Mouse (Mus musculus) neural tube, embryonic 11.5 days (tissue): Measurements from ENCODE around the gene Slc2a10. TPM values are rescaled to one million over a fixed set of nuclear protein-coding genes. Genes with fewer than 3 reads are reported as not detected.
"Not testable (repeated sequence)": the region's sequence is repeated elsewhere in the genome, so short reads cannot be mapped to it uniquely, and the experiment has no call there.

Experiments used
- ATAC-seq: fragments of 200-750 bp; cut with Nextera tagmentation; 2 replicates; pipeline ENCODE4 v1.8.0; 2017; ENCODE audit warnings: moderate number of reproducible peaks, mild to moderate bottlenecking, moderate TSS enrichment, moderate library complexity; ENCODE audit not compliant: insufficient read depth, low FRiP score, low TSS enrichment
- DNase-seq: peaks from one replicate; pipeline ENCODE4 v3.0.0-alpha.2; 2015; ENCODE audit warnings: low spot score
- H3K27ac ChIP-seq: fragments of 300-500 bp; sonication (generic); 2 replicates; pipeline ENCODE4 v1.5.1; 2014; ENCODE audit warnings: low read depth, mild to moderate bottlenecking, low read length
- H3K27me3 ChIP-seq: fragments of 300-500 bp; sonication (generic); 2 replicates; pipeline ENCODE4 v1.6.1; 2014; ENCODE audit warnings: mild to moderate bottlenecking, low read length, mixed read lengths; ENCODE audit not compliant: control insufficient read depth, insufficient read depth
- H3K36me3 ChIP-seq: fragments of 300-500 bp; sonication (generic); 2 replicates; pipeline ENCODE4 v1.6.1; 2014; ENCODE audit warnings: mild to moderate bottlenecking, low read length, moderate library complexity, mixed read lengths; ENCODE audit not compliant: control insufficient read depth, insufficient read depth
- H3K4me1 ChIP-seq: fragments of 300-500 bp; sonication (generic); 2 replicates; pipeline ENCODE4 v1.6.1; 2014; ENCODE audit warnings: low read length, mixed read lengths; ENCODE audit not compliant: control insufficient read depth, insufficient read depth
- H3K4me2 ChIP-seq: fragments of 300-500 bp; sonication (generic); 2 replicates; pipeline ENCODE4 v1.6.1; 2014; ENCODE audit warnings: low read depth, mild to moderate bottlenecking, moderate library complexity
- H3K4me3 ChIP-seq: fragments of 300-500 bp; sonication (generic); 2 replicates; pipeline ENCODE4 v1.5.1; 2014; ENCODE audit warnings: low read depth, low read length
- H3K9ac ChIP-seq: fragments of 300-500 bp; sonication (generic); 2 replicates; pipeline ENCODE4 v1.6.1; 2014; ENCODE audit warnings: mild to moderate bottlenecking, low read length
- H3K9me3 ChIP-seq: fragments of 300-500 bp; sonication (generic); 2 replicates; pipeline ENCODE4 v1.6.1; 2016; ENCODE audit warnings: low read length; ENCODE audit not compliant: control insufficient read depth
- WGBS: fragments of 180-500 bp; shearing (Covaris S2); extraction: QIAGEN DNeasy Blood & Tissue Kit; methylation state at CpG from one replicate; pipeline ENCODE4 v1.1.7; 2014; 5-methylcytosine and 5-hydroxymethylcytosine counted together
- polyA plus RNA-seq: library from polyadenylated mRNA; unstranded; fragments of >200 nt; fragmentation: Nextera tagmentation; extraction: Ambion mirVana; gene quantifications from 2 replicates; pipeline ENCODE4 v1.2.1, GENCODE M21; 2014

Slc2a10 gene
- polyA plus RNA-seq, 1 experiment from 2014 or later: 3.6 TPM

DNA sequence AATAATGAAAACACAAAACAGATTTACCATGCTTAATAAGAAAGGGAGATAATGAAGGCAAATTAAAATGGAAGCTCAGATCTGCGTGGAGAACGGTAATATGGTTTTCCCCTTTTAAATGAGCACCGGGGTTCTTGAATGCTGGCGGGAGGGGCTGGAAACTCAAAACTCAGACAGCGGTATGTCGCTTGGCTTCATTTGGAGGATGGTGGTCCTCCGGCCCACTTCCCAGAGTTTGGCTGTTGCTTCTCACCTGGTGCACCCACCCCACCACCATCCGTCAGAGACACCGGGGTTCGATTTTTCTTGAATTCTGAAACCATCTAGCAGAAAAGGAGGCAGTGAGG is 40.1 kb downstream of the Slc2a10 start:
- ATAC-seq (no peak), DNase-seq (no peak)
- Histone ChIP-seq H3K9me3 (no peaks in the 10 kb centered on the region), H3K27ac (no peak overlapping the region), H3K4me2 (no peak overlapping the region), H3K36me3 (no peaks in the 10 kb centered on the region), H3K4me3 (no peak overlapping the region), H3K4me1 (0 out of 2 replicates have a peak, but pooled peaks cover 5% of the 10 kb centered on the region), H3K9ac (no peak overlapping the region), H3K27me3 (no peaks in the 10 kb centered on the region)
- 92% methylated on average over 10 of the region's 10 CpGs for WGBS

DNA sequence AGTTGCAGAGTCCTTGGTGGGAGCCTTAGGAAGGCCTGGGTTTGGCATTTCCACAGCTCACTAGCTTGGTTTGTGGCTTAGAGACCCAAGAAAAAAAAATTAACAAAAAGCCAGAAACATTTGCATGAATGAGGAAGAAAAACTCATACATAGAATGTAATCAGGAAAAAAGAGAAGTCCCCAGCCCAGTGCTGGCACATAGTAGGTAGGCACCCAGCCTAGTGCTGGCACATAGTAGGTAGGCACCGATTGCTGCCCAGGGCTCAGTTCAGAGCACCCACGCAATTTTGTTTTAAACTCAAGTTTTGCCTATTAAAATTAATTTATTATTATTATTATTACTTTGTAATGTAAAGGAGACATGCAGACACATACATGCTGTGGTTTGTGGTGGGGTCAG is 42.1 kb downstream of the Slc2a10 start:
- no peak overlapping the region for H3K4me3 ChIP-seq
- no peak overlapping the region for H3K9ac ChIP-seq
- H3K27me3 ChIP-seq: no peaks in the 10 kb centered on the region
- 0 out of 2 replicates have a peak, but pooled peaks cover 6% of the 10 kb centered on the region for H3K4me1 ChIP-seq
- DNase-seq (no peak), ATAC-seq (no peak)
- no peaks in the 10 kb centered on the region for H3K9me3 ChIP-seq
- H3K36me3 ChIP-seq: no peaks in the 10 kb centered on the region
- H3K27ac ChIP-seq: no peak overlapping the region
- no peak overlapping the region for H3K4me2 ChIP-seq
- 93% methylated on average over 2 of the region's 2 CpGs for WGBS

GRCm38 (mm10) chr2:165546341-165546740 is 42.8 kb downstream of the Slc2a10 start:
- H3K9me3 ChIP-seq: no peaks in the 10 kb centered on the region
- H3K27me3 ChIP-seq: no peaks in the 10 kb centered on the region
- H3K4me1 ChIP-seq: 0 out of 2 replicates have a peak, but pooled peaks cover 6% of the 10 kb centered on the region
- 50% methylated on average over 8 of the region's 8 CpGs for WGBS
- H3K4me2 ChIP-seq: no peak overlapping the region
- H3K4me3 ChIP-seq: no peak overlapping the region
- no peak overlapping the region for H3K9ac ChIP-seq
- no peak for ATAC-seq
- no peak for DNase-seq
- H3K27ac ChIP-seq: no peak overlapping the region
- H3K36me3 ChIP-seq: no peaks in the 10 kb centered on the region

DNA sequence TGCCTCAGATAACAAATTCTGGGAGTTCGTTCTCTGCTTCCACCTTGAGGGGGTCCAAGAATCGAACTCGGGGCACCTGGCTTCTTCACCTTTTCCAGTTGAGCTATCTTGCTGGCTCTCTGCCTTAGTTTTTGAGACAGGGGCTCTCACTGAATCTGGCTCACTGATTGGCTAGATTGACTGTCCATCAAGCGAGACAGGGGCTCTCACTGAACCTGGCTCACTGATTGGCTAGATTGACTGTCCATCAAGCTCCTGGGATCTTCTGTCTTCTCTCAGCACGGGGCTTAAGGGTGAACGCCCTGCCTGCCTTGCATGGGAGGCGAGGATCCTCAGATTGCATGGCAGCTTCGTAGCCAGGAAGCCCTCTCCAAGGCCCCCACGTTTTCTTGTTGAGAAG is 43.8 kb downstream of the Slc2a10 start:
- Histone ChIP-seq H3K27ac (no peak overlapping the region), H3K4me2 (no peak overlapping the region), H3K36me3 (no peaks in the 10 kb centered on the region), H3K27me3 (no peaks in the 10 kb centered on the region), H3K9me3 (no peaks in the 10 kb centered on the region), H3K4me1 (0 out of 2 replicates have a peak, but pooled peaks cover 6% of the 10 kb centered on the region), H3K9ac (no peak overlapping the region), H3K4me3 (no peak overlapping the region)
- WGBS: 52% methylated on average over 9 of the region's 9 CpGs
- ATAC-seq (no peak), DNase-seq (peak; percentile 69)

GRCm38 (mm10) chr2:165548627-165549026 is 45.0 kb downstream of the Slc2a10 start:
- Histone ChIP-seq H3K36me3 (no peaks in the 10 kb centered on the region), H3K4me3 (no peak overlapping the region), H3K4me1 (0 out of 2 replicates have a peak, but pooled peaks cover 6% of the 10 kb centered on the region), H3K27ac (no peak overlapping the region), H3K9me3 (no peaks in the 10 kb centered on the region), H3K4me2 (no peak overlapping the region), H3K27me3 (no peaks in the 10 kb centered on the region), H3K9ac (no peak overlapping the region)
- WGBS: 48% methylated on average over 6 of the region's 6 CpGs
- ATAC-seq: no peak; the same call in 1 of the 2 replicates
- peak; percentile 37 for DNase-seq

- not testable (repeated sequence) for H3K27me3 ChIP-seq, H3K4me2 ChIP-seq, H3K9me3 ChIP-seq, H3K4me3 ChIP-seq, H3K4me1 ChIP-seq, DNase-seq, H3K27ac ChIP-seq, H3K9ac ChIP-seq, ATAC-seq, H3K36me3 ChIP-seq
- WGBS: 77% methylated on average over 7 of the region's 7 CpGs
Observed at GRCm38 (mm10) chr2:165550410-165550809, 46.8 kb downstream of the Slc2a10 start.

DNA sequence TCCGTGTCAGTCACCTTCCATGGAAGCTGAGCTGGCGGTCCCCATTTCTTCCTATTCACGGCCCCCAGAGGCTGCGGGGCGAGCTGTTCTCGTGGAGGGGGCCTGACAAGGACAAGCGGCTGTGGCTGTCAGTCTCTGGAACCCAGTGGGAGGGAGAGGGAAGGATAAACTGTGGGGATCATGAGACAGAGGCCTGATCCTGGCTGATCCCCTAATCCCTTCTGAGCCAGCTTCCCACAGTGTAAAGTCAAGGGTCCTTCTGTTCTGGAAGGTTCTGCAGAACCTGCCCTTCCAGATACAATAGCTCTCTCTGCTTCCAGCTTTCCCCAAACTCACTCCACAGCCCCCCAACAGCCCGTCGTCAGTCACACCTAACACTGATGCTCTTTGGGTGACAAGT is 50.5 kb downstream of the Slc2a10 start:
- ATAC-seq (no peak), DNase-seq (no peak)
- H3K4me2 ChIP-seq: no peak overlapping the region
- H3K27ac ChIP-seq: no peak overlapping the region
- no peaks in the 10 kb centered on the region for H3K4me1 ChIP-seq
- no peaks in the 10 kb centered on the region for H3K9me3 ChIP-seq
- H3K9ac ChIP-seq: no peak overlapping the region
- H3K36me3 ChIP-seq: no peaks in the 10 kb centered on the region
- H3K27me3 ChIP-seq: no peaks in the 10 kb centered on the region
- WGBS: 78% methylated on average over 9 of the region's 9 CpGs
- no peak overlapping the region for H3K4me3 ChIP-seq

DNA sequence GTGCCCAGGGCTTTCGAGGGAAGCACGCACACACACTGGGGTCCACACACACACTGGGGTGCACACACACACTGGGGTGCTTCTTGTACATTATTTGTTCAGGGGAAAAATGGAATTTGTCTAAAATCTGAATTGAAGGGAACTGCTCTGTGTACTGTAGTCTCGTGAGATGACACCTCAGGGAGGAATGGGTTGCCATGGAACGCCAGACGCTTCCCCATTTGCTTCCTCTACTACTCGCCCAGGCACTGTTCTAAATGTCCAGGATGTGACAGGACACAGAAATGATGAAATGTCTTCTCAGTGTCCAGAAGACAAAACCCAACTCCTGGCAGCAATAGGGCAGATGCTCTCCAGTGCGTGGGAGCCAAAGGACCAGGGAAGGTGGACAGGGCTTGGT is 53.7 kb downstream of the Slc2a10 start:
- Histone ChIP-seq H3K9me3 (no peaks in the 10 kb centered on the region), H3K4me1 (no peaks in the 10 kb centered on the region), H3K36me3 (no peaks in the 10 kb centered on the region), H3K27me3 (no peaks in the 10 kb centered on the region), H3K4me2 (no peak overlapping the region), H3K27ac (no peak overlapping the region), H3K4me3 (no peak overlapping the region), H3K9ac (no peak overlapping the region)
- no peak for ATAC-seq
- WGBS: 88% methylated on average over 7 of the region's 7 CpGs
- DNase-seq: no peak

DNA sequence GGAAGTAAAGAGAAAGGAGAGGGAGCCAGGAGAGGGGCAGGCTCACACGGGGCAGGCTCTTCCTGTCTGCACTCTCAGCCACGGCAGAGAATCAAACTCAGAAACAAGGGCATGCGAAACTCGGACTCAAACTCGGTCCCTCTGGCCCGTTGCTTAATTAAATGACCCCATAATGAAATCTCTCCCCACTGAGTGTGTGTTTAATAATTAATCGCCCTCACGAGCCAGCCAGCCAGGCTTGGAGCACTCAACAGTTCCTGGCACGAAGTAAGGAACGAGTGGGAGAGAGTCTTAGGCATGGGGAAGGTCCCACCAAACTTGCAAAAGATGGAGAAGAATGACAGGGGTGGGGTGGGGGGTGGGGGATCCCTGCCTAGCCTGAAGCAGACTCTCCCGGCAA is 55.3 kb downstream of the Slc2a10 start:
- Histone ChIP-seq H3K9ac (no peak overlapping the region), H3K4me2 (no peak overlapping the region), H3K27me3 (peaks cover 8% of the 10 kb centered on the region; the same call in 1 of the 2 replicates), H3K4me3 (no peak overlapping the region), H3K36me3 (no peaks in the 10 kb centered on the region), H3K9me3 (no peaks in the 10 kb centered on the region), H3K4me1 (peaks cover 10% of the 10 kb centered on the region), H3K27ac (no peak overlapping the region)
- ATAC-seq (no peak), DNase-seq (no peak)
- WGBS: 43% methylated on average over 11 of the region's 11 CpGs
